Mouse (Mus musculus) midbrain, embryonic 11.5 days (tissue): ENCODE results near the gene Cd93. TPM values are rescaled to one million over a fixed set of nuclear protein-coding genes. Genes with fewer than 3 reads are reported as not detected.

Experiments used
- ATAC-seq: fragments of 200-750 bp; cut with Nextera tagmentation; 2 replicates; pipeline ENCODE4 v1.8.0; 2017; ENCODE audit warnings: moderate TSS enrichment, moderate library complexity; ENCODE audit not compliant: low FRiP score
- DNase-seq: peaks from one replicate; pipeline ENCODE4 v3.0.0; 2015; ENCODE audit warnings: low spot score; ENCODE audit errors: missing footprints
- H3K27ac ChIP-seq: fragments of 300-500 bp; sonication (generic); 2 replicates; pipeline ENCODE4 v1.5.1; 2014; ENCODE audit warnings: low read depth, low read length
- H3K27me3 ChIP-seq: fragments of 300-500 bp; sonication (generic); 2 replicates; pipeline ENCODE4 v1.6.1; 2014; ENCODE audit warnings: mild to moderate bottlenecking, low read length, moderate library complexity, mixed read lengths; ENCODE audit not compliant: control insufficient read depth, insufficient read depth
- H3K36me3 ChIP-seq: fragments of 300-500 bp; sonication (generic); 2 replicates; pipeline ENCODE4 v1.6.1; 2014; ENCODE audit warnings: mild to moderate bottlenecking, low read length, moderate library complexity, mixed read lengths; ENCODE audit not compliant: control insufficient read depth, insufficient read depth
- H3K4me1 ChIP-seq: fragments of 300-500 bp; sonication (generic); 2 replicates; pipeline ENCODE4 v1.6.1; 2014; ENCODE audit warnings: low read length; ENCODE audit not compliant: control insufficient read depth, insufficient read depth
- H3K4me2 ChIP-seq: fragments of 300-500 bp; sonication (generic); 2 replicates; pipeline ENCODE4 v1.6.1; 2014; ENCODE audit warnings: mild to moderate bottlenecking, moderate library complexity
- H3K4me3 ChIP-seq: fragments of 300-500 bp; sonication (generic); 2 replicates; pipeline ENCODE4 v1.5.1; 2014; ENCODE audit warnings: low read depth, low read length
- H3K9ac ChIP-seq: fragments of 300-500 bp; sonication (generic); 2 replicates; pipeline ENCODE4 v1.6.1; 2014; ENCODE audit warnings: low read length
- H3K9me3 ChIP-seq: fragments of 300-500 bp; sonication (generic); 2 replicates; pipeline ENCODE4 v1.6.1; 2016; ENCODE audit warnings: low read length; ENCODE audit not compliant: control insufficient read depth
- WGBS: fragments of 180-500 bp; shearing (Covaris S2); extraction: QIAGEN DNeasy Blood & Tissue Kit; methylation state at CpG from one replicate; pipeline ENCODE4 v1.1.7; 2014; 5-methylcytosine and 5-hydroxymethylcytosine counted together
- polyA plus RNA-seq: library from polyadenylated mRNA; unstranded; fragments of >200 nt; fragmentation: Nextera tagmentation; extraction: Ambion mirVana; gene quantifications from 2 replicates; pipeline ENCODE4 v1.2.1, GENCODE M21; 2014

The Cd93 gene
- 5.9 and 7.3 TPM in 2 replicates for polyA plus RNA-seq

- no peak within 1 kb of the TSS for H3K27ac ChIP-seq
- H3K9me3 ChIP-seq, result no peaks in the 10 kb centered on the region
- no peak within 1 kb of the TSS for H3K4me3 ChIP-seq
- DNase-seq (no peak), ATAC-seq (peak; percentile 42; the same call in 1 of the 2 replicates)
- H3K4me1 ChIP-seq, result no peaks in the 10 kb centered on the region
- no peak within 1 kb of the TSS for H3K9ac ChIP-seq
- H3K36me3 ChIP-seq, result no peaks in the 10 kb centered on the region
- no peaks in the 10 kb centered on the region for H3K27me3 ChIP-seq
- H3K4me2 ChIP-seq, result no peak within 1 kb of the TSS
- 60% methylated on average over 13 of the region's 13 CpGs for WGBS
Observed at GRCm38 (mm10) chr2:148443249-148443958, at the start of gene Cd93. Cd93 (minus strand) TSS chr2:148443563.

- Histone ChIP-seq H3K4me2 (no peak overlapping the region), H3K9ac (no peak overlapping the region), H3K36me3 (no peaks in the 10 kb centered on the region), H3K4me1 (no peaks in the 10 kb centered on the region), H3K27ac (no peak overlapping the region), H3K9me3 (no peaks in the 10 kb centered on the region), H3K4me3 (no peak overlapping the region), H3K27me3 (no peaks in the 10 kb centered on the region)
- ATAC-seq, result no peak
- 74% methylated on average over 4 of the region's 4 CpGs for WGBS
- DNase-seq, result no peak
Observed at GRCm38 (mm10) chr2:148492108-148492507, 48.7 kb upstream of the Cd93 start.

- H3K4me2 ChIP-seq, result no peak overlapping the region
- no peaks in the 10 kb centered on the region for H3K36me3 ChIP-seq
- no peak overlapping the region for H3K27ac ChIP-seq
- DNase-seq (peak; percentile 72), ATAC-seq (no peak)
- WGBS, result 63% methylated on average over 6 of the region's 6 CpGs
- no peaks in the 10 kb centered on the region for H3K4me1 ChIP-seq
- H3K27me3 ChIP-seq, result no peaks in the 10 kb centered on the region
- no peaks in the 10 kb centered on the region for H3K9me3 ChIP-seq
- H3K9ac ChIP-seq, result no peak overlapping the region
- no peak overlapping the region for H3K4me3 ChIP-seq
Observed at GRCm38 (mm10) chr2:148490150-148490549, 46.8 kb upstream of the Cd93 start.

- ATAC-seq, result no peak
- H3K27ac ChIP-seq, result no peak overlapping the region
- 85% methylated on average over 2 of the region's 2 CpGs for WGBS
- no peaks in the 10 kb centered on the region for H3K4me1 ChIP-seq
- H3K4me3 ChIP-seq, result no peak overlapping the region
- DNase-seq, result no peak
- H3K36me3 ChIP-seq, result no peaks in the 10 kb centered on the region
- H3K4me2 ChIP-seq, result no peak overlapping the region
- no peaks in the 10 kb centered on the region for H3K9me3 ChIP-seq
- no peaks in the 10 kb centered on the region for H3K27me3 ChIP-seq
- no peak overlapping the region for H3K9ac ChIP-seq
Observed at GRCm38 (mm10) chr2:148488885-148489284, 45.5 kb upstream of the Cd93 start.

- Histone ChIP-seq H3K9me3 (no peaks in the 10 kb centered on the region), H3K4me3 (no peak overlapping the region), H3K27ac (no peak overlapping the region), H3K36me3 (no peaks in the 10 kb centered on the region), H3K4me1 (no peaks in the 10 kb centered on the region), H3K4me2 (no peak overlapping the region), H3K9ac (no peak overlapping the region), H3K27me3 (no peaks in the 10 kb centered on the region)
- DNase-seq (peak; percentile 66), ATAC-seq (no peak)
- WGBS, result 91% methylated on average over 4 of the region's 4 CpGs
Observed at GRCm38 (mm10) chr2:148485576-148485975, 42.2 kb upstream of the Cd93 start.

GRCm38 (mm10) chr2:148480376-148480775, 37.0 kb upstream of the Cd93 start:
- no peak for ATAC-seq
- Histone ChIP-seq H3K36me3 (no peaks in the 10 kb centered on the region), H3K27ac (no peak overlapping the region), H3K4me3 (no peak overlapping the region), H3K9me3 (no peaks in the 10 kb centered on the region), H3K4me2 (no peak overlapping the region), H3K9ac (no peak overlapping the region), H3K4me1 (peaks cover 2% of the 10 kb centered on the region), H3K27me3 (no peaks in the 10 kb centered on the region)
- 92% methylated on average over 8 of the region's 8 CpGs for WGBS
- no peak for DNase-seq

GRCm38 (mm10) chr2:148478141-148478701, 34.9 kb upstream of the Cd93 start:
- 27% methylated on average over 3 of the region's 3 CpGs for WGBS

GRCm38 (mm10) chr2:148477346-148477745, 34.0 kb upstream of the Cd93 start:
- ATAC-seq (no peak), DNase-seq (peak; percentile 77)
- H3K9me3 ChIP-seq, result no peaks in the 10 kb centered on the region
- H3K4me3 ChIP-seq, result no peak overlapping the region
- no peak overlapping the region for H3K9ac ChIP-seq
- H3K27ac ChIP-seq, result no peak overlapping the region
- no peaks in the 10 kb centered on the region for H3K27me3 ChIP-seq
- H3K36me3 ChIP-seq, result no peaks in the 10 kb centered on the region
- peaks cover 2% of the 10 kb centered on the region for H3K4me1 ChIP-seq
- WGBS, result 80% methylated on average over 2 of the region's 2 CpGs
- no peak overlapping the region for H3K4me2 ChIP-seq

More at GRCm38 (mm10) chr2:148478141-148478701, 34.9 kb upstream of the Cd93 start:
- Histone ChIP-seq H3K4me1 (peaks cover 2% of the 10 kb centered on the region), H3K27ac (no peak overlapping the region), H3K4me2 (no peak overlapping the region), H3K9ac (no peak overlapping the region), H3K27me3 (no peaks in the 10 kb centered on the region), H3K9me3 (no peaks in the 10 kb centered on the region), H3K4me3 (no peak overlapping the region), H3K36me3 (no peaks in the 10 kb centered on the region)
- DNase-seq (peak; percentile 87), ATAC-seq (peak; percentile 95)

GRCm38 (mm10) chr2:148476576-148476975, 33.2 kb upstream of the Cd93 start:
- Histone ChIP-seq H3K36me3 (no peaks in the 10 kb centered on the region), H3K27ac (no peak overlapping the region), H3K9me3 (no peaks in the 10 kb centered on the region), H3K27me3 (no peaks in the 10 kb centered on the region), H3K9ac (no peak overlapping the region), H3K4me3 (no peak overlapping the region), H3K4me2 (no peak overlapping the region), H3K4me1 (peaks cover 2% of the 10 kb centered on the region)
- DNase-seq, result peak; percentile 79
- WGBS, result 76% methylated on average over 4 of the region's 4 CpGs
- ATAC-seq, result no peak
